8 mouse cellular contexts compared by ENCODE assay signal in the genomic region with DNA sequence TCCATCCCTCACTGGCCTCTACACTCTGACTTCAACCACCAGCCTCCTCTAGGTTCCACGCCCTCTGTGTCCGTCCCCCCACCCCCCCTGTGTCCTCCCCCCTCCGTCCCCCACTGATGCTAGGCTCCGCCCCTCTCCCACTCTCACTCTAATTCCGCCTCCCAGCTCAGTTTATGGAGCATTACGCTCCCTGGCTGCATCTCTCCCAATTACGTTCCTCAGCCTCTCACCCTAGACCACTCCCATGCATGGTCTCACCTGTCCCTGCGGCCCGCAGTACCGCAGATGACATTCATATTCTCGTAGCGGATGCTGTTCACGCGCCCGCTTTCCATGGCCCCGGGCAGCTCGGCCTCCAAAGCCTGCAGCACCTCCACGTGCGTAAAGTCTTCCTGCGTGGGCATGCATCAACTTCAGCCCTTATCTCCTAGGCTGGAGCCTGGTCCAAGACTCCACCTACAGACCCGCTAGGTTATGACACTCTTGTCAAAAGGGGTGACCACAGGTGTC. TPM values are rescaled to one million over a fixed set of nuclear protein-coding genes. Genes with fewer than 3 reads are reported as not detected.
DNase-seq lines count a peak whose midpoint lies in the region; ATAC-seq and TF ChIP-seq lines count a peak whose summit lies in the region.

No protein-coding gene starts in this region.

- H3K4me1 ChIP-seq in kidney, embryonic 15.5 days = peaks cover 42% of the 10 kb centered on the region
- H3K4me1 ChIP-seq in G1E (ENCODE audit: insufficient read depth, low read depth, low read length) = peaks cover 34% of the 10 kb centered on the region
- peaks cover 48% of the 10 kb centered on the region for H3K4me1 ChIP-seq in embryonic facial prominence, embryonic 10.5 days

- H3K9ac ChIP-seq in kidney, embryonic 15.5 days = no peak overlapping the region

- H3K4me3 ChIP-seq in kidney, embryonic 15.5 days (replicated peaks) = peak overlapping the region; percentile 59
- H3K4me3 ChIP-seq in G1E (ENCODE audit: low read depth, low read length) = peak overlapping the region; percentile 78; the same call in 1 of the 2 replicates
- H3K4me3 ChIP-seq in embryonic facial prominence, embryonic 10.5 days = peak overlapping the region; percentile 64

- H3K9me3 ChIP-seq in kidney, embryonic 15.5 days (replicated peaks) = no peaks in the 10 kb centered on the region
- H3K9me3 ChIP-seq in G1E (replicated peaks) = no peaks in the 10 kb centered on the region
- no peaks in the 10 kb centered on the region for H3K9me3 ChIP-seq in embryonic facial prominence, embryonic 10.5 days

- H3K36me3 ChIP-seq in kidney, embryonic 15.5 days = no peaks in the 10 kb centered on the region
- no peaks in the 10 kb centered on the region for H3K36me3 ChIP-seq in G1E (replicated peaks)
- no peaks in the 10 kb centered on the region for H3K36me3 ChIP-seq in embryonic facial prominence, embryonic 10.5 days (replicated peaks)

- peak; percentile 19 for ATAC-seq in kidney, embryonic 15.5 days (replicated peaks; ENCODE audit: low FRiP score)
- no peak for ATAC-seq in G1E (ENCODE audit: extremely low read depth, insufficient number of reproducible peaks, low FRiP score, poor library complexity, severe bottlenecking)
- ATAC-seq in granulocyte monocyte progenitor cell, adult 5-6 weeks (replicated peaks; ENCODE audit: poor library complexity, severe bottlenecking) = no peak

- intact Hi-C loops in left cerebral cortex, postnatal 4 days (cut with DNase I) = no loop called here

- peak overlapping the region; percentile 95 for H3K4me2 ChIP-seq in kidney, embryonic 15.5 days

- H3K27me3 ChIP-seq in kidney, embryonic 15.5 days = peaks cover 57% of the 10 kb centered on the region
- peaks cover 57% of the 10 kb centered on the region for H3K27me3 ChIP-seq in G1E (ENCODE audit: insufficient read depth, low read length)
- peaks cover 85% of the 10 kb centered on the region for H3K27me3 ChIP-seq in embryonic facial prominence, embryonic 10.5 days (replicated peaks; ENCODE audit: low read depth, poor library complexity, severe bottlenecking)

- TF ChIP-seq CTCF in G1E (IDR thresholded peaks at IDR 0.05; ENCODE audit: low read depth, low read length) = no peak

- 9% methylated on average over 21 of the region's 21 CpGs for WGBS in kidney, embryonic 15.5 days
- WGBS in embryonic facial prominence, embryonic 10.5 days = 12% methylated on average over 21 of the region's 21 CpGs

- H3K27ac ChIP-seq in kidney, embryonic 15.5 days = no peak overlapping the region
- no peak overlapping the region; the same call in 1 of the 2 replicates for H3K27ac ChIP-seq in embryonic facial prominence, embryonic 10.5 days (replicated peaks)

- DNase-seq in kidney, postnatal 14 days = no peak
- no peak for DNase-seq in G1E (ENCODE audit: low spot score)
- DNase-seq in embryonic facial prominence, embryonic 10.5 days (ENCODE audit: low spot score) = no peak
- DNase-seq in left cerebral cortex, postnatal 4 days = peak; percentile 33
- DNase-seq in retina, postnatal 1 day = peak; percentile 60
- DNase-seq in gastrocnemius, adult 8-10 months (ENCODE audit: low spot score in 2 of 2) = no peak

RNA-seq across cellular contexts. Expression of a gene that starts 23.1 kb away (rescaled TPM):
- polyA plus RNA-seq in kidney, embryonic 15.5 days (2015; fragmentation: Nextera tagmentation; extraction: Ambion mirVana) = 2.4 and 2.5 TPM in 2 replicates
- not detected in 2 replicates for total RNA-seq in G1E (2014; fragmentation: Nextera tagmentation)
- total RNA-seq in G1E (2017) = not detected in 2 replicates
- polyA plus RNA-seq in G1E (2012) = 0.02 TPM in 1 of 2 replicates, not detected in the other
- 1.8 and 2.4 TPM in 2 replicates for polyA plus RNA-seq in embryonic facial prominence, embryonic 10.5 days (2016; fragmentation: Nextera tagmentation; extraction: Ambion mirVana)
- 10 to 100 TPM; 45.1 to 52.4 TPM for total RNA-seq in left cerebral cortex, postnatal 4 days (2021)
- 1.1 TPM in 1 of 2 replicates, not detected in the other for total RNA-seq in granulocyte monocyte progenitor cell, adult 5-6 weeks (2014; fragmentation: Nextera tagmentation)
- 0.15 TPM in 1 of 2 replicates, not detected in the other for total RNA-seq in granulocyte monocyte progenitor cell, adult 5-6 weeks (2017)
- total RNA-seq in gastrocnemius, adult 8-10 months (2022) = 1 to 10 TPM; 3.2 to 7.0 (median 5.2) TPM

RNA-seq across cellular contexts. Expression of a gene that starts 24.8 kb away (rescaled TPM):
- polyA plus RNA-seq in kidney, embryonic 15.5 days (2015; fragmentation: Nextera tagmentation; extraction: Ambion mirVana) = 1.1 TPM in 2 replicates
- 2.5 TPM in 1 of 2 replicates, not detected in the other for total RNA-seq in G1E (2014; fragmentation: Nextera tagmentation)
- 0.11 and 0.41 TPM in 2 replicates for total RNA-seq in G1E (2017)
- polyA plus RNA-seq in G1E (2012) = 0.49 and 0.61 TPM in 2 replicates
- 1.1 and 1.9 TPM in 2 replicates for polyA plus RNA-seq in embryonic facial prominence, embryonic 10.5 days (2016; fragmentation: Nextera tagmentation; extraction: Ambion mirVana)
- 1 to 10 TPM; 1.3 to 2.4 TPM for total RNA-seq in left cerebral cortex, postnatal 4 days (2021)
- total RNA-seq in granulocyte monocyte progenitor cell, adult 5-6 weeks (2014; fragmentation: Nextera tagmentation) = 4.1 TPM in 1 of 2 replicates, not detected in the other
- total RNA-seq in granulocyte monocyte progenitor cell, adult 5-6 weeks (2017) = 1.8 and 2.4 TPM in 2 replicates
- not detected for total RNA-seq in gastrocnemius, adult 8-10 months (2022)

RNA-seq across cellular contexts. Expression of a gene that starts 50.8 kb away (rescaled TPM):
- polyA plus RNA-seq in kidney, embryonic 15.5 days (2015; fragmentation: Nextera tagmentation; extraction: Ambion mirVana) = 1.6 and 2.5 TPM in 2 replicates
- total RNA-seq in G1E (2014; fragmentation: Nextera tagmentation) (0.08 TPM in 1 of 2 replicates, not detected in the other), G1E (2017) (under 0.01 and 0.11 TPM in 2 replicates)
- polyA plus RNA-seq in G1E (2012) = 0.13 and 0.20 TPM in 2 replicates
- 0.80 and 0.97 TPM in 2 replicates for polyA plus RNA-seq in embryonic facial prominence, embryonic 10.5 days (2016; fragmentation: Nextera tagmentation; extraction: Ambion mirVana)
- total RNA-seq in left cerebral cortex, postnatal 4 days (2021) = 100 to 1,000 TPM; 299 to 336 TPM
- total RNA-seq in granulocyte monocyte progenitor cell, adult 5-6 weeks (2014; fragmentation: Nextera tagmentation) = not detected in 2 replicates
- not detected in 2 replicates for total RNA-seq in granulocyte monocyte progenitor cell, adult 5-6 weeks (2017)
- total RNA-seq in gastrocnemius, adult 8-10 months (2022) = under 1 TPM; 0.17 to 0.43 (median 0.34) TPM

RNA-seq across cellular contexts. Expression of a gene that starts 54.1 kb away (rescaled TPM):
- 6.0 and 7.0 TPM in 2 replicates for polyA plus RNA-seq in kidney, embryonic 15.5 days (2015; fragmentation: Nextera tagmentation; extraction: Ambion mirVana)
- 3.1 and 5.3 TPM in 2 replicates for total RNA-seq in G1E (2014; fragmentation: Nextera tagmentation)
- total RNA-seq in G1E (2017) = 2.6 and 3.3 TPM in 2 replicates
- 1.8 and 2.2 TPM in 2 replicates for polyA plus RNA-seq in G1E (2012)
- 1.5 and 1.8 TPM in 2 replicates for polyA plus RNA-seq in embryonic facial prominence, embryonic 10.5 days (2016; fragmentation: Nextera tagmentation; extraction: Ambion mirVana)
- 1 to 10 TPM; 2.5 to 2.8 TPM for total RNA-seq in left cerebral cortex, postnatal 4 days (2021)
- 2.5 and 3.7 TPM in 2 replicates for total RNA-seq in granulocyte monocyte progenitor cell, adult 5-6 weeks (2014; fragmentation: Nextera tagmentation)
- 4.4 and 4.8 TPM in 2 replicates for total RNA-seq in granulocyte monocyte progenitor cell, adult 5-6 weeks (2017)
- total RNA-seq in gastrocnemius, adult 8-10 months (2022) = 1 to 10 TPM in 2 of 4 experiments, under 1 TPM in 2; 0.53 to 1.3 (median 0.99) TPM

Comparison
In these comparisons a context has a peak if more than half of its experiments do, and no peak if none do; other contexts are left out.
1. DNase-seq: peak in left cerebral cortex, postnatal 4 days (single experiment) and retina, postnatal 1 day (single experiment); none in kidney, postnatal 14 days (single experiment), G1E (single experiment), embryonic facial prominence, embryonic 10.5 days (single experiment) and gastrocnemius, adult 8-10 months (0 of 2).
2. RNA of a gene that starts 23.1 kb away (total RNA-seq): 45.1 to 52.4 TPM in left cerebral cortex, postnatal 4 days; 3.2 to 7.0 TPM in gastrocnemius, adult 8-10 months, 0.15 to 1.1 TPM in granulocyte monocyte progenitor cell, adult 5-6 weeks and not detected in G1E; every median in the first group is over 4 times any median in the second.
3. RNA of a gene that starts 50.8 kb away (total RNA-seq): 299 to 336 TPM in left cerebral cortex, postnatal 4 days; 0.17 to 0.43 TPM in gastrocnemius, adult 8-10 months, under 0.01 to 0.11 TPM in G1E and not detected in granulocyte monocyte progenitor cell, adult 5-6 weeks; every median in the first group is over 100 times any median in the second.
4. Peak in every context shown above with its lines, with median percentiles within 50 percentile points of each other: H3K4me3 ChIP-seq.